Mouse (Mus musculus): ENCODE data around the gene Arl15.

The Arl15 gene

GRCm38 (mm10) chr13:113800246-113800645, 5.9 kb downstream of the Arl15 start:
- no peak for DNase-seq (ENCODE audit: low read depth)

- no peak for DNase-seq (ENCODE audit: low read depth)
These were observed 8.3 kb downstream of the Arl15 start for GRCm38 (mm10) chr13:113802571-113802970.

- no peak for DNase-seq (ENCODE audit: low read depth)
These were observed 16.8 kb downstream of the Arl15 start for GRCm38 (mm10) chr13:113811141-113811540.

- DNase-seq (ENCODE audit: low read depth): no peak
These were observed 17.7 kb downstream of the Arl15 start for GRCm38 (mm10) chr13:113811910-113812592.

- peak; percentile 69 for DNase-seq (ENCODE audit: low read depth)
These were observed 18.3 kb downstream of the Arl15 start for GRCm38 (mm10) chr13:113812593-113812975.

- DNase-seq (ENCODE audit: low read depth): no peak
These were observed 19.8 kb downstream of the Arl15 start for GRCm38 (mm10) chr13:113814121-113814520.

- no peak for DNase-seq (ENCODE audit: low read depth)
These were observed 21.6 kb downstream of the Arl15 start for GRCm38 (mm10) chr13:113815697-113816420.

- no peak for DNase-seq (ENCODE audit: low read depth)
These were observed 22.1 kb downstream of the Arl15 start for GRCm38 (mm10) chr13:113816421-113816810.

- DNase-seq (ENCODE audit: low read depth): no peak
These were observed 24.7 kb downstream of the Arl15 start for GRCm38 (mm10) chr13:113819006-113819405.

GRCm38 (mm10) chr13:113820176-113820575, 25.9 kb downstream of the Arl15 start:
- no peak for DNase-seq (ENCODE audit: low read depth)

GRCm38 (mm10) chr13:113821891-113822290, 27.6 kb downstream of the Arl15 start:
- DNase-seq (ENCODE audit: low read depth): no peak

- no peak for DNase-seq (ENCODE audit: low read depth)
These were observed 29.7 kb downstream of the Arl15 start for GRCm38 (mm10) chr13:113824027-113824426.

- DNase-seq (ENCODE audit: low read depth): peak; percentile 85
These were observed 34.3 kb downstream of the Arl15 start for GRCm38 (mm10) chr13:113828633-113829032.

- peak; percentile 93 for DNase-seq (ENCODE audit: low read depth)
These were observed 34.8 kb downstream of the Arl15 start for GRCm38 (mm10) chr13:113829079-113829478.

GRCm38 (mm10) chr13:113830805-113831204, 36.5 kb downstream of the Arl15 start:
- DNase-seq (ENCODE audit: low read depth): peak; percentile 50

- no peak for DNase-seq (ENCODE audit: low read depth)
These were observed 38.6 kb downstream of the Arl15 start for GRCm38 (mm10) chr13:113832947-113833346.

GRCm38 (mm10) chr13:113835921-113836320, 41.6 kb downstream of the Arl15 start:
- DNase-seq (ENCODE audit: low read depth): no peak

- DNase-seq (ENCODE audit: low read depth): no peak
These were observed 44.6 kb downstream of the Arl15 start for GRCm38 (mm10) chr13:113838601-113839576.

GRCm38 (mm10) chr13:113840421-113840820, 46.1 kb downstream of the Arl15 start:
- peak; percentile 88 for DNase-seq (ENCODE audit: low read depth)

- DNase-seq (ENCODE audit: low read depth): no peak
These were observed 48.4 kb downstream of the Arl15 start for GRCm38 (mm10) chr13:113842411-113843309.

- DNase-seq (ENCODE audit: low read depth): no peak
These were observed 49.0 kb downstream of the Arl15 start for GRCm38 (mm10) chr13:113843310-113843649.
